Mouse (Mus musculus): ENCODE results near the gene Ifit1bl1. TPM values are rescaled to one million over a fixed set of nuclear protein-coding genes. Genes with fewer than 3 reads are reported as not detected.
"Not testable (repeated sequence)": the region's sequence is repeated elsewhere in the genome, so short reads cannot be mapped to it uniquely, and the experiment has no call there.

Ifit1bl1 gene
- polyA plus RNA-seq, 1 experiment = 31.2 TPM

GRCm38 (mm10) chr19:34594523-34594922, 7.2 kb downstream of the Ifit1bl1 start:
- not testable (repeated sequence) for DNase-seq (ENCODE audit: low read depth, low spot score)
- 91% methylated on average over 3 of the region's 3 CpGs for WGBS

GRCm38 (mm10) chr19:34593456-34593855, 8.3 kb downstream of the Ifit1bl1 start:
- WGBS = 94% methylated on average over 2 of the region's 2 CpGs
- DNase-seq (ENCODE audit: low read depth, low spot score) = no peak

DNA sequence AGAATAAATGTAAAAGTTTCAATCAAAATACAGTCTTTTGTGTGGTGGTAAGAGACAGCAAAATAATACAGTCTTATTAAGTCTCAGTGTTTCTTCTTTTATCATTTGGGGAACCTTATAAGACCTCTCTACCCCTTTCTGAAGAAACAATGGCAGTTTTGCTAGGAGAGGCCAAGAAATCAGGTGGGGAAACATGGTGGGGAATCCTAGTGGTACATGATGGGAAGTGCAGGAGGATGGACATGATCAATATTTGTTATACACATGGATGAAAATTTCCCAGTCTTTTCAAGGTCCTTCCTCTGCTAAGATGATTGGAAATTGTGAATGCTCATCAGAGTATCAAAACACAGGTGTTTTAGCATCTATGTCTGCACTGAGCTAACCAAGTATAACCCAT, 12.8 kb downstream of the Ifit1bl1 start:
- DNase-seq (ENCODE audit: low read depth, low spot score) = no peak

- WGBS = 53% methylated on average over 7 of the region's 12 CpGs
Measured at GRCm38 (mm10) chr19:34587898-34588692, 13.7 kb downstream of the Ifit1bl1 start.

DNA sequence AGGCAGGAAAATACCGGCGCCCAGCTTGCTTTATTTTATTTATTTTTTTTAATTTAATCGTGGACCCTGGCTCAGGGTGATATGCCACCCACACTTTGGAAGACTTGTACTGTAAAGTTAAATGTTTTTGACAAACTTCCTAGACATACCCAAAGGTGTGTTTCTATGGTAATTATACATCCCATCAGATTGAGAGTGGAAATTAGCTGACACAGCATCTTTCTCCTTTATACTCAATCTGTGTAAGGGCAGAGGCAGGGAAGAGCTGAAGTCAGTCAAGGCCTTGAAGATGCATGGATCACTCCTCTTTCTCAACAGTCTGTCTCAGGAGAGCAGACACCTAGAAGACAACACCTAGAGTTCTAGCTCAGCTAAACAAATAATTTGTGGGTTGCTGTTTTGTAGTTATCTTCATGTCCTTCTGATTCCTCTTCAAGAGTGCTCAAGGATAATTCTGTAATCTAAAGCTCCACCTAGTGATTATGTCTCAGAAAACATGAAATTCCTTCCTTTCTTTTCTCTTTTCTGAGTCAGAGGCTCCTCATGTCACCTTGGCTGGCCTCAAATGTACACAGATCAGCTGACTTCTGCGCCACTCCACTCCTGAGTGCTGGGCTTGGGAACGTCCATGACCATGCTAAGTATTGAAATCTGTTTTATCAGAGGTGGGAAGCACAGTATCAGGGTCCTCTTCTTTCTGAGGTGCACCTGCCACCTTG, 15.9 kb downstream of the Ifit1bl1 start:
- DNase-seq (ENCODE audit: low read depth, low spot score) = not testable (repeated sequence)

More at GRCm38 (mm10) chr19:34587898-34588692, 13.7 kb downstream of the Ifit1bl1 start:
- not testable (repeated sequence) for DNase-seq (ENCODE audit: low read depth, low spot score)

DNA sequence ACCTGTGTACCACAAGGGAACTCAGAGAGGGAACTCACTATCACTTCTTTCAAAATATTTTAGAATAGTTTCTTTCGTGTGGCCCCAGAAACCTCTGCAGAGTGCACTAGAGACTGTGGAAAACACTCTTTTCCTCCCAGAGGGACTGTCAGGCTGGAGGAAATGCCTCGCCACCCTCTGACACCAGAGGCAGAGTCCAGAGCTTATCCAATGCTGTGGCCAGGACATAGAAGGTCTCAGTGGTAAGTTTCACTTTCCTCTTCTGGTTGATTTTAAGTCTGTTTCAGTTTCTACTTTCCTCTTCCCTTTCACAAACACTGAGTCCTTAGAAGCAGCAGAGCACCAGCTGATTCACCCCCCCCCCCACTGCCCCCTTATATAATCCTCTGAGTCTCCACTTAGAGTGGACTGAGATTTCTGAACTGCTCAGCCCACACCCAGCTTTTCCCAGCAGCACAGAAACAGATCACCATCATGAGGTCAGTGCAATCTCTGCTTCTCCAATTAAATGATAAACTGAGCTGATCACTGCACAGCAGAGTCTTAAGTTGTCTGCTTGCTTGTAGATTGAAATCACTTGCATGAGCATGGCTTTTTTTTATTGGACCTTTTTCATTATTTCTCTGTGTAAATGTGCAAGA, 18.5 kb downstream of the Ifit1bl1 start, which contains the start of gene Ifit3:
Gene Ifit3, plus strand, starts transcription at position 406 of the 641 bp plus-strand sequence.
- WGBS = 14% methylated on average over 2 of the region's 2 CpGs
- DNase-seq (ENCODE audit: low read depth, low spot score) = not testable (repeated sequence)

More for the DNA sequence above, 15.9 kb downstream of the Ifit1bl1 start:
- 63% methylated on average over 5 of the region's 5 CpGs for WGBS

DNA sequence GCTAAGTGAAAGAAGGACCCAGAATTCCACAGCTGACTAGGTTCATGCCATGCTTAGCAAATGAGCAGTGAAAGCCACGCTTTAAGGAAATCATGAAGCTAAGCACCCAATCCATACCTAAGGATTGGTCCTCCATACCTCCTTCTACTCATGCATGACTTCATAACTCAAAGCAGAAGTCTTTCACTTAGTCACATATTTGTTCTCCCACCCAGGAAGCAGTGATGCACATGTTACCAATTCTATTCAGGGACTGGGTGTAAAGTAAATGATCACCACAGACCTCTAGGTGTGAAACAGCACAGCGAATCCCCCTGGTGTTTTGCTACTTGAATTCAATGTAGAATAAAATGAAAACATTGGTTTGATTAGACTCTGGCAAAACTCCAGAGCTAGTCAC, 19.1 kb downstream of the Ifit1bl1 start:
- DNase-seq (ENCODE audit: low read depth, low spot score) = not testable (repeated sequence)
- WGBS = 76% methylated on average over 2 of the region's 2 CpGs

- DNase-seq (ENCODE audit: low read depth, low spot score) = no peak
- 59% methylated on average over 1 of the region's 1 CpGs for WGBS
Measured at GRCm38 (mm10) chr19:34577121-34577520, 24.6 kb downstream of the Ifit1bl1 start.

- WGBS = 49% methylated on average over 5 of the region's 5 CpGs
- peak; percentile 64 for DNase-seq (ENCODE audit: low read depth, low spot score)
Measured at GRCm38 (mm10) chr19:34573650-34574049, 28.1 kb downstream of the Ifit1bl1 start.

- WGBS = 95% methylated on average over 1 of the region's 1 CpGs
- no peak for DNase-seq (ENCODE audit: low read depth, low spot score)
Measured at GRCm38 (mm10) chr19:34571080-34571479, 30.7 kb downstream of the Ifit1bl1 start.

DNA sequence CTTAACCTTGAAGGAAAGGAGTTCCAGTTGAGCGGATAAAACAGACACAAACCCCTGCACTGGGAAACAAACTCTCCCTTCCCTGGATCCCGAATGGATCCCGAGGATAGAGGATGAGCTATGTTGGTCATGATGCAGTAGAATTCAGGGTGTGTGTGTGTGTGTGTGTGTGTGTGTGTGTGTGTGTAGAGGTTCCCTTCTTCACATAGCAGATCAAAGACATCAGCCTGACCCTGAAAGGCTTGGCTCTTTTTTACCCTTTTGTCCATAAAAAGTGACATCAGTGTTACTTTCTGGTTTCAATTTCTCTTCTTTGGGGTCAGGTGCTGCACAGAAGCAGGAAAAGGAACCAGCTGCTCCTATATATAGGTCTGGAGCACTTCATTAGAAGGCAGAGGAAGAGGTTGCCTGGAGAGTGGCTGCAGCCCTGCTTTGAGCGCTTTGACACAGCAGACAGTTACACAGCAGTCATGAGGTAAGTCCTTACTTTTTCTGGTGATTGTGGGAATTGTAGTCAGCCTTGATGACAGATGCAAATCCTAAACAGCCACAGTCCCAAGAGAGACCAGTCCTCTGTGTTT, 31.8 kb downstream of the Ifit1bl1 start:
- 53% methylated on average over 4 of the region's 4 CpGs for WGBS
- DNase-seq (ENCODE audit: low read depth, low spot score) = no peak

GRCm38 (mm10) chr19:34568988-34569895, 32.5 kb downstream of the Ifit1bl1 start:
- no peak for DNase-seq (ENCODE audit: low read depth, low spot score)
- 45% methylated on average over 7 of the region's 7 CpGs for WGBS

- DNase-seq (ENCODE audit: low read depth, low spot score) = no peak
- 88% methylated on average over 1 of the region's 1 CpGs for WGBS
Measured at GRCm38 (mm10) chr19:34566178-34566784, 35.5 kb downstream of the Ifit1bl1 start.

DNA sequence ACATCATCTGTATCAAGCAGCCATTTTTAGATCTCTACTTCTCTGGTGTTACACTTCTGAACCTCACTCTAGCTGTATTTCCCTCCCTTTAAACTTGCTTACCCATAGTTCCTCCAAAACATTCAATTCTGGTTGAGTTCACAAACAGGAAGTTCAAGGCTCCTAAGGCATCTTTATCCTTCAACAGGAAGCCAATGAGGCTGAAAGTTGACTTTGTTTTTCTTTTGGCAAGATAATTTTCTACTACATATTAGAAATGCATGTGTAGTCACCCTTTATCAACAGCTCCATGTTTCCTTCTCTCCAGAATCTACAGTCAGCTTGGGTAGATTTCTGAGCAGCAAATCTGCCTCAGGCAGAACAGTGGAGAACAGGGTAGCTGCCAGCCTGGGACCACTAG, 39.2 kb downstream of the Ifit1bl1 start:
- DNase-seq (ENCODE audit: low read depth, low spot score) = no peak

- DNase-seq (ENCODE audit: low read depth, low spot score) = no peak
- WGBS = 21% methylated on average over 3 of the region's 3 CpGs
Measured at GRCm38 (mm10) chr19:34556621-34557020, 45.1 kb downstream of the Ifit1bl1 start.

- no peak for DNase-seq (ENCODE audit: low read depth, low spot score)
Measured at GRCm38 (mm10) chr19:34554061-34554460, 47.7 kb downstream of the Ifit1bl1 start.

GRCm38 (mm10) chr19:34553522-34553921, 48.2 kb downstream of the Ifit1bl1 start:
- DNase-seq (ENCODE audit: low read depth, low spot score) = no peak
- WGBS = 34% methylated on average over 3 of the region's 3 CpGs

- DNase-seq (ENCODE audit: low read depth, low spot score) = no peak
- WGBS = 48% methylated on average over 6 of the region's 6 CpGs
Measured at GRCm38 (mm10) chr19:34553021-34553420, 48.7 kb downstream of the Ifit1bl1 start.

GRCm38 (mm10) chr19:34551981-34552380, 49.8 kb downstream of the Ifit1bl1 start:
- DNase-seq (ENCODE audit: low read depth, low spot score) = no peak
- 25% methylated on average over 5 of the region's 5 CpGs for WGBS

All from large intestine, adult 2 months (tissue).